Mouse (Mus musculus): ENCODE data around the gene Ly6g6f. TPM values are rescaled to one million over a fixed set of nuclear protein-coding genes. Genes with fewer than 3 reads are reported as not detected.

Ly6g6f gene
- polyA plus RNA-seq, 1 experiment from 2014 or later = 0.19 TPM

Other genes starting within 250 kb of the Ly6g6f start
- gene Stk19, start 248.7 kb downstream of the Ly6g6f start, polyA plus RNA-seq (2015; fragmentation: Nextera tagmentation; extraction: Ambion mirVana) = 36.5 and 40.5 TPM in 2 replicates
- gene Dxo, start 248.6 kb downstream of the Ly6g6f start, polyA plus RNA-seq (2015; fragmentation: Nextera tagmentation; extraction: Ambion mirVana) = 68.9 and 69.6 TPM in 2 replicates
- 54.1 and 60.4 TPM in 2 replicates for gene Skiv2l, start 235.4 kb downstream of the Ly6g6f start, polyA plus RNA-seq (2015; fragmentation: Nextera tagmentation; extraction: Ambion mirVana)
- gene Nelfe, start 235.2 kb downstream of the Ly6g6f start, polyA plus RNA-seq (2015; fragmentation: Nextera tagmentation; extraction: Ambion mirVana) = 82.7 and 88.9 TPM in 2 replicates
- gene Cfb, start 223.1 kb downstream of the Ly6g6f start, polyA plus RNA-seq (2015; fragmentation: Nextera tagmentation; extraction: Ambion mirVana) = 1.9 TPM in 2 replicates
- 13.5 and 13.9 TPM in 2 replicates for gene Zbtb12, start 206.1 kb downstream of the Ly6g6f start, polyA plus RNA-seq (2015; fragmentation: Nextera tagmentation; extraction: Ambion mirVana)
- 0.10 TPM in 1 of 2 replicates, not detected in the other for gene Gm20547, start 203.6 kb downstream of the Ly6g6f start, polyA plus RNA-seq (2015; fragmentation: Nextera tagmentation; extraction: Ambion mirVana)
- gene C2, start 187.3 kb downstream of the Ly6g6f start, polyA plus RNA-seq (2015; fragmentation: Nextera tagmentation; extraction: Ambion mirVana) = 1.4 and 2.3 TPM in 2 replicates
- gene Ehmt2, start 187.1 kb downstream of the Ly6g6f start, polyA plus RNA-seq (2015; fragmentation: Nextera tagmentation; extraction: Ambion mirVana) = 90.1 and 98.0 TPM in 2 replicates
- 0.17 TPM in 1 of 2 replicates, not detected in the other for gene Slc44a4, start 171.1 kb downstream of the Ly6g6f start, polyA plus RNA-seq (2015; fragmentation: Nextera tagmentation; extraction: Ambion mirVana)
- gene Neu1, start 154.4 kb downstream of the Ly6g6f start, polyA plus RNA-seq (2015; fragmentation: Nextera tagmentation; extraction: Ambion mirVana) = 30.6 and 31.5 TPM in 2 replicates
- 0.26 and 0.32 TPM in 2 replicates for gene Hspa1b, start 126.4 kb downstream of the Ly6g6f start, polyA plus RNA-seq (2015; fragmentation: Nextera tagmentation; extraction: Ambion mirVana)
- not detected in 2 replicates for gene Gm20481, start 115.7 kb downstream of the Ly6g6f start, polyA plus RNA-seq (2015; fragmentation: Nextera tagmentation; extraction: Ambion mirVana)
- 4.0 and 4.6 TPM in 2 replicates for gene Hspa1a, start 113.5 kb downstream of the Ly6g6f start, polyA plus RNA-seq (2015; fragmentation: Nextera tagmentation; extraction: Ambion mirVana)
- 0.85 and 1.1 TPM in 2 replicates for gene Hspa1l, start 112.9 kb downstream of the Ly6g6f start, polyA plus RNA-seq (2015; fragmentation: Nextera tagmentation; extraction: Ambion mirVana)
- 112 and 117 TPM in 2 replicates for gene Lsm2, start 103.7 kb downstream of the Ly6g6f start, polyA plus RNA-seq (2015; fragmentation: Nextera tagmentation; extraction: Ambion mirVana)
- 57.3 TPM in 2 replicates for gene Vars, start 84.6 kb downstream of the Ly6g6f start, polyA plus RNA-seq (2015; fragmentation: Nextera tagmentation; extraction: Ambion mirVana)
- 0.16 and 0.18 TPM in 2 replicates for gene Vwa7, start 69.0 kb downstream of the Ly6g6f start, polyA plus RNA-seq (2015; fragmentation: Nextera tagmentation; extraction: Ambion mirVana)
- 2.5 and 2.9 TPM in 2 replicates for gene Sapcd1, start 57.6 kb downstream of the Ly6g6f start, polyA plus RNA-seq (2015; fragmentation: Nextera tagmentation; extraction: Ambion mirVana)
- gene Msh5, start 38.9 kb downstream of the Ly6g6f start, polyA plus RNA-seq (2015; fragmentation: Nextera tagmentation; extraction: Ambion mirVana) = 2.7 and 3.5 TPM in 2 replicates
- gene Clic1, start 35.6 kb downstream of the Ly6g6f start, polyA plus RNA-seq (2015; fragmentation: Nextera tagmentation; extraction: Ambion mirVana) = 100 and 102 TPM in 2 replicates
- gene Ddah2, start 26.6 kb downstream of the Ly6g6f start, polyA plus RNA-seq (2015; fragmentation: Nextera tagmentation; extraction: Ambion mirVana) = 420 and 426 TPM in 2 replicates
- gene Ly6g6c, start 20.2 kb downstream of the Ly6g6f start, polyA plus RNA-seq (2015; fragmentation: Nextera tagmentation; extraction: Ambion mirVana) = not detected in 2 replicates
- gene Mpig6b, start 19.4 kb downstream of the Ly6g6f start, polyA plus RNA-seq (2015; fragmentation: Nextera tagmentation; extraction: Ambion mirVana) = 0.25 and 0.31 TPM in 2 replicates
- 0.45 TPM in 1 of 2 replicates, not detected in the other for gene Ly6g6e, start 8.7 kb downstream of the Ly6g6f start, polyA plus RNA-seq (2015; fragmentation: Nextera tagmentation; extraction: Ambion mirVana)
- 0.61 and 1.1 TPM in 2 replicates for gene Ly6g6d, start 7.5 kb downstream of the Ly6g6f start, polyA plus RNA-seq (2015; fragmentation: Nextera tagmentation; extraction: Ambion mirVana)
- gene Abhd16a, start 3.7 kb upstream of the Ly6g6f start, polyA plus RNA-seq (2015; fragmentation: Nextera tagmentation; extraction: Ambion mirVana) = 86.9 and 93.8 TPM in 2 replicates
- 0.36 TPM in 1 of 2 replicates, not detected in the other for gene Ly6g5c, start 22.7 kb upstream of the Ly6g6f start, polyA plus RNA-seq (2015; fragmentation: Nextera tagmentation; extraction: Ambion mirVana)
- 1.1 and 1.9 TPM in 2 replicates for gene Ly6g5b, start 29.8 kb upstream of the Ly6g6f start, polyA plus RNA-seq (2015; fragmentation: Nextera tagmentation; extraction: Ambion mirVana)
- gene Gpank1, start 35.8 kb upstream of the Ly6g6f start, polyA plus RNA-seq (2015; fragmentation: Nextera tagmentation; extraction: Ambion mirVana) = 21.6 and 24.4 TPM in 2 replicates
- 317 and 322 TPM in 2 replicates for gene Csnk2b, start 36.4 kb upstream of the Ly6g6f start, polyA plus RNA-seq (2015; fragmentation: Nextera tagmentation; extraction: Ambion mirVana)
- 10.2 and 11.2 TPM in 2 replicates for gene D17H6S53E, start 40.8 kb upstream of the Ly6g6f start, polyA plus RNA-seq (2015; fragmentation: Nextera tagmentation; extraction: Ambion mirVana)
- gene Apom, start 46.4 kb upstream of the Ly6g6f start, polyA plus RNA-seq (2015; fragmentation: Nextera tagmentation; extraction: Ambion mirVana) = 0.34 and 0.84 TPM in 2 replicates
- 76.5 and 81.9 TPM in 2 replicates for gene Bag6, start 49.6 kb upstream of the Ly6g6f start, polyA plus RNA-seq (2015; fragmentation: Nextera tagmentation; extraction: Ambion mirVana)
- gene Prrc2a, start 79.3 kb upstream of the Ly6g6f start, polyA plus RNA-seq (2015; fragmentation: Nextera tagmentation; extraction: Ambion mirVana) = 181 and 196 TPM in 2 replicates
- gene Aif1, start 90.5 kb upstream of the Ly6g6f start, polyA plus RNA-seq (2015; fragmentation: Nextera tagmentation; extraction: Ambion mirVana) = 8.7 and 11.6 TPM in 2 replicates
- gene Lst1, start 102.8 kb upstream of the Ly6g6f start, polyA plus RNA-seq (2015; fragmentation: Nextera tagmentation; extraction: Ambion mirVana) = 6.8 and 8.9 TPM in 2 replicates
- gene Ltb, start 108.8 kb upstream of the Ly6g6f start, polyA plus RNA-seq (2015; fragmentation: Nextera tagmentation; extraction: Ambion mirVana) = 0.44 and 0.52 TPM in 2 replicates
- gene Tnf, start 116.4 kb upstream of the Ly6g6f start, polyA plus RNA-seq (2015; fragmentation: Nextera tagmentation; extraction: Ambion mirVana) = not detected in 2 replicates
- 0.23 and 0.27 TPM in 2 replicates for gene Lta, start 119.7 kb upstream of the Ly6g6f start, polyA plus RNA-seq (2015; fragmentation: Nextera tagmentation; extraction: Ambion mirVana)
- 0.57 and 0.83 TPM in 2 replicates for gene Gm16181, start 135.2 kb upstream of the Ly6g6f start, polyA plus RNA-seq (2015; fragmentation: Nextera tagmentation; extraction: Ambion mirVana)
- gene Atp6v1g2, start 148.1 kb upstream of the Ly6g6f start, polyA plus RNA-seq (2015; fragmentation: Nextera tagmentation; extraction: Ambion mirVana) = 52.4 and 54.2 TPM in 2 replicates
- 8.4 and 10.8 TPM in 2 replicates for gene Nfkbil1, start 150.2 kb upstream of the Ly6g6f start, polyA plus RNA-seq (2015; fragmentation: Nextera tagmentation; extraction: Ambion mirVana)
- gene Ddx39b, start 156.1 kb upstream of the Ly6g6f start, polyA plus RNA-seq (2015; fragmentation: Nextera tagmentation; extraction: Ambion mirVana) = 391 and 410 TPM in 2 replicates
- gene H2-D1, start 177.1 kb upstream of the Ly6g6f start, polyA plus RNA-seq (2015; fragmentation: Nextera tagmentation; extraction: Ambion mirVana) = 73.4 and 73.6 TPM in 2 replicates
- 0.14 and 0.30 TPM in 2 replicates for gene H2-Q1, start 234.8 kb upstream of the Ly6g6f start, polyA plus RNA-seq (2015; fragmentation: Nextera tagmentation; extraction: Ambion mirVana)

Data from hindbrain, embryonic 13.5 days (tissue).